Mouse (Mus musculus) c-Kit-positive CD71-positive TER-119-positive erythroid progenitor cells, embryonic 14.5 days (primary cell): ENCODE measurements around the gene Ssna1.

Experiments used
- DNase-seq: peaks from one replicate; pipeline ENCODE4 v3.0.0-alpha.2; 2013; ENCODE audit warnings: low spot score

Gene Ssna1

DNA sequence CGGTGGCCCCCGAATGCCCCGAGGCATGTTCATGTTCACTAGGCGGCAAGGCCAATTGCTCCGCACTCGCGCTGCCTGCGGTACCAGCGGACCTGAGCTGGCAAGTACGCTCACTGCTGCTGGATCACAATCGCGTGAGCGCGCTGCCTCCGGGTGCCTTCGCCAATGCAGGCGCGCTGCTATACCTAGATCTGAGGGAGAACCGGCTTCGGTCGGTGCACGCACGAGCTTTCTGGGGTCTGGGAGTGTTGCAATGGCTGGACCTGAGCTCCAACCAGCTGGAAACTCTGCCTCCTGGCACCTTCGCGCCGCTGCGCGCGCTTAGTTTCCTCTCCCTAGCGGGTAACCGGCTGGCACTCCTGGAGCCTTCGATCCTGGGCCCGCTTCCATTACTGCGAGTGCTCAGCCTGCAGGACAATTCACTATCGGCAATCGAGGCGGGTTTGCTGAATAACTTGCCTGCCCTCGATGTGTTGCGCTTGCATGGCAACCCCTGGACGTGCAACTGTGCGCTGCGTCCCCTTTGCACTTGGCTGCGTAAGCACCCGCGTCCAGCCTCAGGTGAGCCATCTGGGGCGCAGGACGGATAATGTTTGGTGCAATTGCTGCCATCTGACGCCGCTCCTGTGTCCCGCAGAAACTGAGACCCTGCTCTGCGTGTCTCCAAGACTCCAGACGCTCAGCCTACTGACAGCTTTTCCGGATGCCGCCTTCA lies 18.0 kb upstream of the Ssna1 start:
- DNase-seq = no peak

DNA sequence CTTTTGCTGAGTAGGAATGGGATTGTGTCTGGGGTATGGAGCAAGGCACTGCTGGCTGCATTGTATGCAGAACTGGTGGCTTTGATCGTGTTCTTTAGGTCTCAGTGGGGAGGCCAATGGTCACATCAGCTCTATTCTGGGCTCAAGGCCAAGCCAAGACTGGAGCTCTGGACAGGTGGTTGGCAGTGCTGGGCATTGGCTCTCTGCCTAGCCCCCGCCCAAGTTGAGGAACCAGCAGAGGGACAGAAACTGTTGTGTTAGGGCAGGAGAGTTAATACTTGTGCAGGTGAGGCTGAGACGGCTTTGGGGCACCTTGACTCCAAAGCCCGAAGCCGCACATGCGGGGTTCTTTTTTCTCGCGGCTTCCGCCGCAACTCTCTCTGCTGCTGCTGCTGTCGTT lies 17.4 kb upstream of the Ssna1 start, which contains the start of gene Lrrc26:
Gene Lrrc26, plus strand, starts transcription at position 265 of the 400 bp plus-strand sequence.
- no peak for DNase-seq

DNA sequence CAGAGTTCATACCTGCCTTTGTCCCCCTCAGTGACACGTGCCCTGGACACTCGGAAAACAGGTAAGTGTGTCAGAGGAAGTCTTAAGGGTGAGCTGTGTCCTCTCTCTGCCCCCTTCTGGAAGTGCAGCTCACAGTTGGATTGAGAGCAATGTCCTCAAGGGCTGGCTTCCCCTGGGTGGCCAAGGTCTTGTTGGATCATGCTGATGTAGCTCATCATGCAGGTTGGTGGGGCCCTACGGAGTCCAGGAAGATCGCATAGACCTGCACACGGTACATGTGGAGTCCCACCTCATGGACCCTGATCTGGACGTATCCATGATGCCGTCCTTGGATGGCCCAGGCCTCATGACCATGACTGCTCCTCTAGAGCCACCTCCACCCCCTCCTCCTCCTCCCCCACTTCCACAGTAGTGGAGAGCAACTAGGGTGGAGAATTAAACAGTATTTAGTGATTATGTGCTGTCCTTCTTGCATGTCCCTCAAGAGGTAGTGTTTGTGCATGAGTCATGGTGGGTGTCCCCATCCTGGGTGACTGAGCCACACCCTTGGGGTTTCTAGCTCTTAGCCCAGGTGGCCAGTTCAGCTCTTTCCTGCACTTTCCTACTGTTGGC lies 16.6 kb upstream of the Ssna1 start:
- no peak for DNase-seq

DNA sequence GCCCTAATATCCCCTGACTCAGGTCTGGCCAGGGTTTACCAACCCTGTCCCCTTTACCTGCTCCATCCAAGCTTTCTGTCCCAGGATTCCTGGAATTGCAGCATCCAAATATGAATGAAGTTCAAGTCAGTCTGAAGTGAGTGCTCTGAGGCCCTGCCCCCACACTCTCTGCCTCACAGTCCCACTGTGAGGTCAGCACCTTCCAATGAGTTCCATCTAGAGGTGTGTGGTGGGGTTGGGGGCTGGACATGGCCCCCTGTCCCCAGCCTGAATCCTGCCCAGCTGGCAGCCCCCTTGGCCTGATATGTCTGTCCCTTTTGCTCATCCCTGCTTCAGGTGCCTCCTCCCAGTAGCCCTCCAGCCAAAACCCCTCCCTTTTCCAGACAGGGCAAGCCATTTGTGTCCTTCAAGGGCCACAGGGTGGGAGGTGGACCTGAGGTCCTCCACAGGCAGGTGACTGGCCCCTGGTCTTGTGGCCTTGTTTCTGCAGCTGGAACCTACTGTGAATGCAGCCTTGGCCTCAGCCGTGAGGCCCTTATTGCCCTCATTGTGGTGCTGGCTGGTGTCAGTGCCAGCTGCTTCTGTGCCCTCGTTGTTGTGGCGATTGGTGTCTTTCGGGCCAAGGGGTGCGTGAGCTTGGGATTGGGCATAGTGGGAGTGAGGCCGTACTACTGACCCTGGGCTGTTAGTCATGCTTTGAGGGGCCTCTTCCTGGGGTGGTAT lies 15.8 kb upstream of the Ssna1 start, which contains the start of gene Tmem210:
Gene Tmem210, plus strand, starts transcription at position 219 of the 723 bp plus-strand sequence.
- no peak for DNase-seq

DNA sequence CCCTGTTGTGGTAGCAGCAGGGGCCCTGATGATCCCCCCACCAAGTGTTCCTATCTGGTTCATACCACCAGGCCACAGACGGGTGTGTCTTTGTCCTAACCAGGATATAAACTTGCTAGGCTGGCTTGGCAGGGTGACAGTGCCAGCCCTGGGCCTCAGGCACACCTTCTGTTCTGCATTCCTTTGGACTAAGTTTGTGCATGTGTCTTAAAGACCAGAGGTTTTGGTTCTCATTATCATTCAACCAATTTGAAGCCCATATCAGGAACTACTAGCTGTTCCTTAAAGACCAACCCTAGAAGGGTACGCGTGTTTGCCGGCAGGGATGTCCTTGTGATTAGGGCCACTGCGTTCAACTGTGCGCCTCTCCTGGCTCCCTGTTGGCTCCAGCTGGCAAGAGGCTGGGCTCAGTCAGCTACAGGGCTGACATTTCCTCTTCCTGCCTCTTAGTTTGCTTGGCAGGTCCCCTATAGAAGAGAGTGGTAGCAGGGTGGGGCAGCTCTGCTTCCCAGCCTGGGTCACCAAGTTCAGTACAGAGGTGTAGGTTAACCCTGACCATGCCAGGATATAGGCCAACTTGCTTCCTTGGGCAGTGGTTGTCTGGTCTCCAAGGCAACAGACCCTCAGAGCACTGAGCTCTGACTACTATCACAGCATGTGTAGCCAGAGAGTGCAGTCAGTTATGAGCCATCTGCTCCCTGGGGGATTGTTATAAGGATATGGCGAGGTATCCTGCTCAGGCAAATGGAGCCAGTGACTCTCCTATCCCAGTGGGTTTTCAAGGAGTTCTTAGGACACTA lies 14.8 kb upstream of the Ssna1 start:
- DNase-seq = no peak

DNA sequence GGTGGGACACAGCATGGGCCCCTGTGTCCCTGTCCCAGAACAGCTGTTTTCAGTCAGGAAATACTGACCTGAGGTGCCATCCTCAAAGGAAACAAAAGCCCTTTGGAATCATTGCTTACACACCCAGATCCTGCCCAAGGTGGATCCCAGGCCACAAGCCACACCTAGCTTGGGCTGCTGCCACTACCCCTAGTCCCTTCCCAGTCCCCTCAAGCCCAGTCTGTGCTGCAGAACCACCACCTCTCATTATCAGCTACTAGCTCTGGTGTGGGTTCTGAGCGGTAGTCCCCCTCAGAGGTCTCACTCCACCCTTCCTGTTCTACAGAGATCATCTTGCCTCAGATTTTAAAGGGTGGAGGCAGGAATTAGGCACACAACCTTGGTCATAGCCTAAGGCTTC lies 14.1 kb upstream of the Ssna1 start:
- no peak for DNase-seq

DNA sequence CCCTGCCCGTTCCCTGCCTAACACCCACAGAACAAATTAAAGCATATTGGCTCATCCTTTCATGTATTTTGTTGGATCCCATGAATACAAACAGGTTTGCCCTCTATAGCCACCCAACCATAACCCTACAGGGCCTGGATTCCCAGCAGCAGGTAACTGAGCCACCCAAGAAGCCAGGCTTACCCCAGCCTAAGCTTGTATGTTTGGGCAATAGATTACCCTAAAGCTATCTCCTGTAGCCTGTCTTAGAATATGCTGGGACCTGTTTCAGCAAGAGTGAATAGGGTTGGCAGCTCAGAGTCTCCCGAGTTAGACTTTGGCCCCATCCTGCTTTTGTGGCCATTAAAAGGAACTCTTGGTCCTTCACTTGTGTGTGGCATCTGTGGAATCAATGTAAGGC lies 13.3 kb upstream of the Ssna1 start:
- DNase-seq = no peak

DNA sequence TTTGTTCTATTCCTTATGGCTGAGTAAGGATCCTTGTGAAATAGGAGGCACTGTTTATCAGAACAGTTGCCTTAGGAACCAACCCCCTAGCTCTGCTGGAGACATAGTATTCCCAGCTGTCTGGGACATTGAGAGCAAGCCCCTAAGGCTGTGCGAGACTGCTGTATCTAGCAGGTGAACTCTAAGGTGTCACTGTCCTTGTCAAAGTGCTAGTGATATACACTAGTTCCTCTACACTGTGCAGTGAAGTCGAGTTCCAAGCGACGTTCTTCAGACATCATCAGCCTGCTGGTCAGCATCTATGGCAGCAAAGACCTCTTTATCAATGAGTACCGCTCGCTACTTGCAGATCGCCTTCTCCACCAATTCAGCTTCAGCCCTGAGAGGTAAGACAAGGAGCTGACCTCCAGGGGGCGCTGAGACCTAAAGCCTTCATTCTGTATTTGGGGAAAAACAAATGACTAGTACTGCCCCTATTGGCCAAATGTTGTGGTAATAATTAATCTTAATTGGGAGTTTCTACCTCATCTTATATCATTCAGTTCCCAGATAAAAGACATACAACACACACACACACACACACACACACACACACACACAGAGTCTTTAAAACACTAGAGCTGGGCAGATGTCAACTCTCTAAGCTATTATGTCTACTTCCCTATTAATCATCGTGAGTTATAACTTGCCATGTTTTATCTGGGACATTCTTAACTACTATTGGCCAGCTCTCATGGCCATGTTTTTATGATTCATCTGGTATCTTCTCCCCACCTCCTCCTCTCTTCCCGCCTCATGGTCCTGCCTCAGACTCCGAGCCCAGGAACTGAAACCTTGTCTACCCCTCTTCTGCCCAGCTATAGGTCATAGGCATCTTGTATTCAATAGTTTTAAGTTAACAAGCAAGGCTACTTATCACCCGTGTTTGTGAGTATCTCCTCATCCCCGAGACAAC lies 7.0 kb upstream of the Ssna1 start:
- DNase-seq = peak; percentile 86

DNA sequence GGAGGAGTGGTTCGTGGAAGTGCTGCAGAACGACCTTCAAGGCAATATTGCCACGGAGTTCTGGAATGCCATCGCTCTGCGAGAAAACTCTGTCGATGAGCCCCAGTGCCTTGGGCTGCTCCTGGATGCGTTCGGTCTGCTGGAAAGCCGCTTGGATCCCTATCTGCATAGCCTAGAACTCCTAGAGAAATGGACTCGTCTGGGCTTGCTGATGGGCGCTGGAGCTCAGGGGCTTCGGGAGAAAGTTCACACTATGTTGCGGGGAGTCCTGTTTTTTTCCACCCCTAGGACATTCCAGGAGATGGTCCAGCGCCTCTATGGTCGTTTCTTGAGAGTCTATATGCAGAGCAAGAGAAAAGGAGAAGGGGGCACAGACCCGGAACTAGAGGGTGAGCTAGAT lies 772 bp upstream of the Ssna1 start:
- no peak for DNase-seq

DNA sequence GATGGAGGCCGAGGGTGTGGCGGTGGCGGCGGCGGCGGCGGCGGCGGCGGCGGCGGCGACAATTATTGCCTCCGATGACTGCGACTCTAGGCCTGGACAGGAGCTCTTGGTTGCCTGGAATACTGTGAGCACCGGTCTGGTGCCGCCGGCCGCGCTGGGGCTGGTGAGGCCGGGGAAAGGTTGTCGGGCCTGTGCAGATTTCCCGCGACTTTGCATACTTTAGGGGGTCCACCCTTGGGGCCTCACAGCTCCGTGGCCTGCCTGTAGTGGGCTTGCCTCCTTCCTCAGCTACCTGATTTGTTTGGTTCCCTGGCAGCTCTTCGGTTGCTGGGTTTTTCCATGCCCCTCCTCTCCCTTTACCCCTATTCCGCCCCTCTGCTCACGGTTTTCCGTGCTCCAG lies 277 bp upstream of the Ssna1 start:
- no peak for DNase-seq

DNA sequence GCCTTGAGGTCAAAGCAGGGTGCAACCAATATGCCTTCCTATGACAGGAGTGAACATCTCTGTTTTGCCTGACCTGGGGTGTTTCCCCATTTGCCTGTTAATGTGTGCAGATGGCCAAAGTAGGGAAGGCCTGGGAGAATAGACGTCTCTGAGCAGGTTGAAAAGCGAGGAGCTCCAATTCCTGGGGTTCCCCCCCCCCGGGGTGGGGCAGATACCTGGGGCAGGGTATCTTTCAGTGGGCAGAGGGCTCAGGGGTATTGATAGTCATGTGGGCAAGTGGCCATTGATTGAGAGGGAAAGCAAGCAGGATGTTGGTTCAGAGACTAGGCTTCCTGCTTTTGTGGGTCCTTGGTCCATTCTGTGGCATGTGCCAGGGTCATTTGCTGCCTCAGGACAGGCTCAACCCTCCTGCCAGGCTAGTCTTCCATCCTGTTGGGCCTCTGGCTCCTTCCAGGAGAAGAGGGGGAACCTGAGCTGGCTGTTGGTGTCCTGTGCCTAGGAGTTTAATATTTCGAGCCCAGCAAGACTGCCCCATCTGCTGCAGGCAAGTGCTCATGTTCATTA lies 4.4 kb downstream of the Ssna1 start:
- no peak for DNase-seq

DNA sequence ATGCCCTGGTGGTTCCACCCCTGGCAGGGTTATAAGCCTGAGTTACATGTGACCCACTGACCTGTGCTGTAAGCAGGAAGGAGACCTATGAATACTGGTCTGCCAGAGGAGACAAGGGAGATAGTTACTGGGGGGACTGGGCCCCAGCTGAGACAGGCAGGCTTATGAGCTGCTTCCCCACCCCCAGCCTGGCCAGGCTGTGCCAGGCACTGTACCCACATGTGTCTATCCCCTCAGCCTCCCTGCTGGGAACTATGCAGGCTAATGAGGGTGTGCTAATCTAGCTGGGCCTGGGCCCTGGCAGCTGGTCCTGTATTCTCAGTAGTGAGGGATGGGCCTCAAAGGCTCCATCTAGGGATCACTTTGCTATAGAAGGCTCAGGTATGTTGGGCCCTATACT lies 5.0 kb downstream of the Ssna1 start:
- DNase-seq = no peak

DNA sequence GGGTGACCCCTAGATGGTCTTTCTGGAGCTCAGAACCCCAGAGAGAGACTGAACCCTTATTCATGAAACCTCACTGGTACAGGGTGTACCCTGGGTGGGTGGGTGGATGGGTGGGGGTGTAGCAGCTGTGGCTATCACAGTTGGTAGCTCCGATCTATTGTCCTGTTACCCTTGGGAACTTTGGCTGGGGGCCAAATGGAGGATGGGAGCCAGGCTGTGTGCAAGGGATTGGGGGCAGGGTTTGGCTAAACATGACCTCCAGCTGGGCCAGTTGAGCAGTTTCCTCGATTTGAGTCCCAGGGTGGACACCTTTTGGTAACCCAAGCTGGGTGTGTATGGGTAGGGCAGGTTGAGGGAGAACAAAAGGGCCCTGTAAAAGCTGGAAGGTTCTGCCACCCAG lies 5.5 kb downstream of the Ssna1 start:
- DNase-seq = no peak

DNA sequence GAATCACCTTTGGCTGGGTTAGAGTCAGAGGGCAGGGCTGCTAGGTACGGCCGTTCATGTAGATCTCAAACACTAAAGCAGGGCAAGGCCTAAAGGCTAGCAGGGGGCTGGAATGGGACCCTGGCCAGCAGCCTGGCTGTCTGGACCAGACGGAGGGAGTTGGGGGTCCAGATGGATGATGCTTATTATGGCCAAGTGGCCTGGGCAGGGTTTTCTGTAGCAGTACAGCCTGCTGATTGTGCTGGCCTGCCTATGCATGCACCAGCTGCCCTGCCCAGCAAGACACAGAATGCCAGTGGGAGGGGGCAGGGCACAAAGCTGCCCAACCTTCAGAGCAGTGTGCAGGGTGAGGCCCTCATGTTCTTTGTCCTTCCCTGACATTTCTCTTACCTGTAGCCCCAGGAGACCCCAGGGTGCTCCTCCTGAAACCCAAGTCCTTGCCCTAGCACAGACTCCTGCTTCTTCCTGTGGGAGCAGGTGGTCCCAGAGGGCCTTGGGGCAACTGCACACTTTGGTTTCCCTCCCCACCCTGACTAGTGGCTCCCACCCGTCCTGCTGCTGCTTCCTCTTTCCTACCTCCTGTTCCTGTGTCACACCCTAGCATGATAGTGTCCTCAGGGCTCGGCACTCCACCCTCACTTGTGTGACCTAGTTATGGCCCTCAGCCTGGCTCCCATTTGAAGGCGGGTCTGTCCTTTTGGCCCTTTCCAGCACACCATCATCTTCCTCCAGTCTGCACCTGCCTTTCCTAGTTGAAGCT lies 6.2 kb downstream of the Ssna1 start:
- DNase-seq = no peak

DNA sequence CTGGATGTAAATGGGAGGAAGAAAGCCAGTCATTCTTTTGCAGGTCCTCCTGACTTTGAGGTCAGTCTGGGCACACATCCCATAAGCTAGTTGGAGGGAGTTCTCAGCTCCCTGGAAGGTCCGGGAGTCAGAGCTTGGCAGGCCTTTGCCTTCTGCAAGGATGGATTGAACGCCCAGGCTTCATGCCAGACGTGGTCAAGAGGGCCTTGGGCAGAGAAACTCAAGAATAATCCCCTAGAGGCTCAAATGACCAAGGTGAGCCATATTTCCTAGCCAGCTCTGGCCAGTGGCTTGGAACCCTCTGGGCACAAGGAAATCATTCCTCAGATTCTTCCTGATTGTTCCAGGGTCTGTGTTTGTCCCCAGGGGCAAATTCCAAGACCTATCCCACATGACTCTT lies 7.4 kb downstream of the Ssna1 start:
- no peak for DNase-seq

DNA sequence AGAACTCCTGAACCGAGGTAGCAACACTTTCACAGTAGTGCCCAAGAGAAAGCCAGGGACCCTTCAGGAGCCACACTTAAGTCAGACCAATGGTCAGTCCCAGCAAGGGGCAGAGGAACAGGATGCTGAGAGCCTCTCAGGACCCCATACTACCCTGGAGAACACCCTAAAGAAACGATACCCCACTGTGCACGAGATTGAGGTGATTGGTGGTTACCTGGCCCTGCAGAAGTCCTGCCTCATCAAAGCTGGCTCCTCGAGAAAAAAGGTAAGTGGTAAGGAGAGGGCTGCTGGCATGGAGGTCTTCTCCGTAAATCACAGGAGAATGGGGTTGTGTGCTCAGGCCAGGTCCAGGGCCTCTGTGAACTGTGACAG lies 8.0 kb downstream of the Ssna1 start:
- no peak for DNase-seq

DNA sequence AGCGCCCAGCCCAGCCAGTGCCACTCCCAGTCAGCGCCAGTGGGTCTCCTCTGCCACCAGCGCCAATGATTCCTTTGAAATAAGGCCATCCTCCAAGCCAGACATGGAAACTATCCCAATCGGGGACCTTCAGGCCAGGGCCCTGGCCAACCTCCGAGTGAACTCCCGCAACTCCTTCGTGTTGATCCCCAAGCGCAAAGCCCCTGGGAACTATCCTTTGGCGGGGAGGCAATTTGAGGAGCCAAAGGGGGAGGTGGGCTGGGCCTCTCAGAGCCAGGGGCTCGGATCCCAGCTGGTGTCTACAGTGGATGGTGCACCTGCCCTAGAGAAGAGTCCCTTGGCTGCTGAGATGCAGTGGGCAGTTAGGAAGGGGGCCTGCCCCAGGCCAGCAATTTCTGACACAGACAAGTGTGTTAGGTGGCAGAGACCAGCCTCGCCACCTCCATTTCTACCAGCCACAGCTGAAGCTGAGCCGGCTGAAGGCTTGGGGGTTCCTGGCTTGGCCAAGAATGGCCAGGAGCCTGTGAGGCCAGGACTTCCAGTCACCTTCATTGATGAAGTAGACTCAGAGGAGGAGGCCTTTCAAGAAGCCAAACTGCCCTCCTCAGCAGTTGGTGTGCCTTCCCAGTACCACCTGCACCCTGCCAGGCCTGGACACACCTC lies 8.5 kb downstream of the Ssna1 start:
- DNase-seq = no peak

DNA sequence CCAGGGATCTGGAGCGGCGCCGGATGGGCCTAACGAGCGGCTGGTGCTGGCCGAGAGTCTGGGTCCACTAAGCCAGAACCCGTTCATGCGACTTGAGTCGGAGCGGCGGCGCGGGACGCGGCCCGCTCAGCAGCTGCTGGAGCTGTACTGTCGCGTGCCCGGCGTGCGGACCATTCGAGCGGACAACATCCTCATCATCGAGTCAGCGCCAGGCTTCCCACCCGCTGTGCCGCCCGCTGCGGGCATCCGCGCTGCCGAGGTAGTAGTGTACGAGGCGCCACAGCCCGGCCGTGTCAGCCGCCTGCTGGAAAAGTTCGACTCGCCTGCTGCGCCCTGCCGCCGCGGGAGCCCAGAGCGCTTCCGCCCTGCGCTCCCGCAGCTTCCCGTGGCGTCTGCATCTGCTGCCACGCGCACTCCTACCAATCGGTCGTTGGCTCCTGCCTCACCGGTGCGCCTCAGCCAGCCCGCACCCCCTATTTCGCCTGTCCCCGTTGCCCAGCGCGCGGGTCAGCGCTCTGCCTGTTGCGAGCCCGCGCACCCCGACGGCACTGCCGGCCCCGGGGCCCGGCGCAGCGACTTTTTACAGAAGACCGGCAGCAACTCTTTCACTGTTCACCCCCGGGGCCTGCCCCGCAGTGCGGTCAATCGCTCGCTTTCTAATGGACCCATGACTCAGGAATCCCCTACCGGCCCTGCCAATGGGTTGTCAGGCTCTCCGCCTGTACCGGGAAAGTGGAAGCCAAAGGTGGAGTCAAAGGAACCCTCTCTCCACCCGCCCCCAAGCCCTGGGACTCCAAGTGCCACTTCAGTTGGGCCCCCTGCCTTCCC lies 9.2 kb downstream of the Ssna1 start:
- DNase-seq = peak; percentile 51

DNA sequence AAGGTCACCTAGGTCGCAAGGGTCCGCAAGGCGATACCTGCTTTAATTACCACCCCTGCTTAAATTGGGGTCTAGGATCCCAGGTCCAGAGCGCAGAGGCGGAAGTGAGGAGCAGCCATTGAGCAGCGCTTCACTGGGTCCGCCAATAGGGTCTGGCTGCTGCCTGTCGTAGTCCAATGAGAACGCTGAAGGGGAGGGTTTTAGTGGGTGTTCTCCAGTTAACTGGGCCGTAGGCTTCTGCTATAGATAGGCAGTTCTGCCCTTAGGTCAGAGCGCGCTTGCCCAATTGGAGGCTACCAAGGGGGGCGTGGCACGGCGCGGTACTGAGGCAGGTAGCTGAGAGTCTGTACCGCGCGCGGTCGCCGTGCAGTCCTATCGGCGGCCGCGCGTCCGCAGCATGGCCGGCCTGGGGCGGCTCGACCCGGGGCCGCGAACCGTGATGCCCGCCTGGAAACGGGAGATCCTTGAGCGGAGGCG lies 9.9 kb downstream of the Ssna1 start, which contains the start of gene Tprn:
Gene Tprn, plus strand, starts transcription at position 328 of the 477 bp plus-strand sequence.
- peak; percentile 95 for DNase-seq
